Mouse (Mus musculus) CH12.LX (cell line): ENCODE results near the gene Stx4a.

Experiments used
- CHD2 ChIP-seq: IDR thresholded peaks from 2 replicates; pipeline ENCODE4 v1.6.1; 2011; ENCODE audit warnings: low read length, improper control_type of control experiment
- CTCF ChIP-seq, 2 experiments: IDR thresholded peaks in 1 of 2; conservative IDR thresholded peaks in 1 of 2; 2 replicates each; pipeline ENCODE4 v1.5.1; 2011 to 2012; ENCODE audit warnings: low read depth in 2 of 2, low read length in 2 of 2, improper control_type of control experiment in 1 of 2, inconsistent platforms in 1 of 2, mild to moderate bottlenecking in 1 of 2, moderate library complexity in 1 of 2
- E2F4 ChIP-seq: IDR thresholded peaks from 2 replicates; pipeline ENCODE4 v1.6.1; 2011; ENCODE audit warnings: low read depth, low read length, improper control_type of control experiment; ENCODE audit not compliant: insufficient replicate concordance
- EP300 ChIP-seq: IDR thresholded peaks from 2 replicates; pipeline ENCODE4 v1.6.1; 2011; ENCODE audit warnings: low read length, improper control_type of control experiment
- HCFC1 ChIP-seq: IDR thresholded peaks from 2 replicates; pipeline ENCODE4 v1.6.1; 2012; ENCODE audit warnings: low read depth, mild to moderate bottlenecking, inconsistent platforms, low read length, improper control_type of control experiment
- JUND ChIP-seq: conservative IDR thresholded peaks from 2 replicates; pipeline ENCODE4 v1.6.1; 2011; ENCODE audit warnings: low read depth, low read length, improper control_type of control experiment
- MAFK ChIP-seq: IDR thresholded peaks from 2 replicates; pipeline ENCODE4 v1.6.1; 2011; ENCODE audit warnings: low read length, improper control_type of control experiment; ENCODE audit not compliant: insufficient replicate concordance
- MYC ChIP-seq: IDR thresholded peaks from 2 replicates; pipeline ENCODE4 v1.6.1; 2011; ENCODE audit warnings: low read depth, mild to moderate bottlenecking, improper control_type of control experiment, low read length
- NELFE ChIP-seq: IDR thresholded peaks from 2 replicates; pipeline ENCODE4 v1.6.1; 2011; ENCODE audit warnings: low read depth, low read length, improper control_type of control experiment
- POLR2A ChIP-seq: IDR thresholded peaks from 2 replicates; pipeline ENCODE4 v1.6.1; 2011; ENCODE audit warnings: low read depth, mild to moderate bottlenecking, improper control_type of control experiment, low read length
- RCOR1 ChIP-seq: conservative IDR thresholded peaks from 2 replicates; pipeline ENCODE4 v1.6.1; 2012; ENCODE audit warnings: low read depth, mild to moderate bottlenecking, inconsistent platforms, low read length, improper control_type of control experiment
- USF2 ChIP-seq: conservative IDR thresholded peaks from 2 replicates; pipeline ENCODE4 v1.6.1; 2011; ENCODE audit warnings: low read depth, low read length, improper control_type of control experiment
- ZKSCAN1 ChIP-seq: IDR thresholded peaks from 2 replicates; pipeline ENCODE4 v1.6.1; 2012; ENCODE audit warnings: low read depth, inconsistent platforms, low read length, improper control_type of control experiment, borderline replicate concordance
- ZMIZ1 ChIP-seq: IDR thresholded peaks from 2 replicates; pipeline ENCODE4 v1.6.1; 2012; ENCODE audit warnings: low read depth, mild to moderate bottlenecking, inconsistent platforms, low read length, improper control_type of control experiment

DNA sequence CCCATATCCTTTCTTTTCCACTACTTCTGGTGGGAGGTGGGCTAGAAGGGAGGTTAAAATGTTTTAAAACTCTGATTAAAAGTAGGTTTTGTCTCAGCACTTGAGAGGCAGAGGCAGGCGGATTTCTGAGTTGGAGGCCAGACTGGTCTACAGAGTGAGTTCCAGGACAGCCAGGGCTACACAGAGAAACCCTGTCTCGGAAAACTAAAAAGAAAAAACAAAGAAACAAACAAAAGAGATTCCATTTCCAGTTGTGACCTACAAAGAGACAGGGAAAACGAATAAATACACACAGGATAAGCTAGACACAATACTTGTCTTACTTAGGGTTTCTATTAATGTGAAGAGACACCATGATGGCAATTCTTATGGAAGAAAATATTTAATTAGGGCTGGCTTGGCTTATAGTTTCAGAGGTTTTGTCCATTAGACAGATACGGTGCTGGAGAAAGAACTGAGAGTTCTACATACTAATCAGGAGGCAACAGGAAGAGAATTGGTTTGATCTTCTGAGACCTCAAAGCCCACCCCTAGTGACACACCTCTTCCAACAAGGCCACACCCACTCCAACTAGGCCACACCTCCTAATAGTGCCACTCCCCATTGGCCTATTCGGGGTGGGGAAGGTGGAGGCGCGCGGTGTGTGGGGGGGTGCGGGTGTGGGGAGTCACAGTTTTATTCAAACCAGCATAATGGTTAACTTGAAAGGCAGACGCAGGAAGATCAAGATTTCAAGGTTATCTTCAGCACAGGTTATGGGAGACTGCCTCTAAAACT is 74.3 kb downstream of the Stx4a start:
- no peak for TF ChIP-seq RCOR1
- TF ChIP-seq CTCF (conservative IDR thresholded peaks at IDR 0.05 in 1 of 2, IDR thresholded peaks at IDR 0.05 in 1 of 2; ENCODE audit: low read depth in 2 of 2, low read length in 2 of 2) = no peak
- no peak for TF ChIP-seq ZKSCAN1
- TF ChIP-seq JUND = no peak
- TF ChIP-seq POLR2A = no peak
- no peak for TF ChIP-seq E2F4
- no peak for TF ChIP-seq CHD2
- TF ChIP-seq EP300 = no peak
- TF ChIP-seq USF2 = no peak
- no peak for TF ChIP-seq MAFK
- no peak for TF ChIP-seq ZMIZ1
- TF ChIP-seq NELFE = no peak
- TF ChIP-seq MYC = no peak
- TF ChIP-seq HCFC1 = no peak
